Mouse (Mus musculus): ENCODE measurements around the gene Anxa6. TPM values are rescaled to one million over a fixed set of nuclear protein-coding genes. Genes with fewer than 3 reads are reported as not detected.
A peak's percentile ranks its signal among the peaks of the same experiment; 100 is the strongest.

Gene Anxa6
- total and polyA plus RNA-seq, 2 experiments from 2014 or later: 37.6 to 51.5 TPM

DNA sequence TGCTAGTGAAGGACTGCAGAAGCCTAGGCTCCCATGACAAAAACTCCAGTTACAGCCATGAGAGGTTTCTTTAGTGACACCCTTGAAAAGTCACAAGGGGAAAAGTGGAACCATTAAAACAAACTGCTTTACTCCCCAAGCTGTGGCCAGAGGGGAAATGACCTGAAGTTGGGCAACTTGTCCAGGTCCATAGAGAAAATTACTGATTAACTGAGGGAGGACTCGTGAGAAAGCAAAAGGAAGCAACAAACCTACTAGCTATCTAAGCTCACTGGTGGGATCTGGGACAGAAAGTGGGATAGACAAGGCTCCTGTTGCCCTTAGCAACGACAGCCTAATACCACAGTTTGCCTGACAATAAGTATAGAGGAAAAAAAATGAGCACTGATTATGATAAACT, 4.7 kb downstream of the Anxa6 start:
- Histone ChIP-seq H3K9me3 (ENCODE audit: low read length) (no peaks in the 10 kb centered on the region), H3K27me3 (ENCODE audit: insufficient read depth, low read length) (no peaks in the 10 kb centered on the region), H3K4me3 (ENCODE audit: low read depth, low read length) (no peak overlapping the region), H3K4me1 (ENCODE audit: insufficient read depth, low read length) (peaks cover 7% of the 10 kb centered on the region), H3K9ac (replicated peaks; ENCODE audit: low read length, poor library complexity, severe bottlenecking) (no peak overlapping the region), H3K4me2 (ENCODE audit: low read depth, low read length, poor library complexity, severe bottlenecking) (no peak overlapping the region), H3K36me3 (ENCODE audit: insufficient read depth, low read length) (no peaks in the 10 kb centered on the region), H3K27ac (ENCODE audit: low read depth, low read length) (no peak overlapping the region)
- TF ChIP-seq CTCF (IDR thresholded peaks at IDR 0.05): no peak
- no peak for ATAC-seq (ENCODE audit: low FRiP score)
- DNase-seq (ENCODE audit: low spot score): no peak
- 67% methylated on average over 2 of the region's 2 CpGs for WGBS

DNA sequence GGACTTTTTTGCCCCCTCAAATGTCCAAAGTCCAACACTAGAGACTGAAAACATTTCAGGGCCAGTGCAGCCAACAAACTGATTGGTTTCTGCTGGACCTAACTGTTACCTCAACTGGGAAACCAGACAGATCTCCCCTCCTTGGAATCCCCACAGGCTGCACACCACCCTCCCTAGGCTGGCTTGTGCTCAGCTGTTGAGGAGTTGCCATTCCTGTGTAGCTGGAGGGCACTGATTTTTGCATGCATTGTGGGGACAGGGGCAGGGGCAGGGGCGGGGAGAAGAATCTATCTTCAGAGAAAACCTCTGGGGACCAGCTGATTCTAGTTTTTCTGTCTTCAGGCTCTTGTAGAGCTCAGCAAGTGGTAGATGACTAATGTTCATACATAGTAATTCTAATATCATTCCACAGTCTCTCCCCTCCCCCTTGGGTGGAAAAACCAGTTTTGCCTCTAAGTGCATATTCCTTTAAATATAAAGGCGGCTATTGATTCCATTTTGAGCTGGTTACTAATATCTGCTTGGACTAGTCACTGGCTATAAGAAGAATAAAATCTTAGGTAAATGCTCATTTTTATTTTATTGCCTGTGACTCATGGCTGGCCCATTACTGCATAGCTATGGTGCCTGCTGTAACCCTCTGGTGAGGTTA, 5.9 kb downstream of the Anxa6 start:
- ATAC-seq (ENCODE audit: low FRiP score): no peak
- no peak overlapping the region for H3K27ac ChIP-seq (ENCODE audit: low read depth, low read length)

DNA sequence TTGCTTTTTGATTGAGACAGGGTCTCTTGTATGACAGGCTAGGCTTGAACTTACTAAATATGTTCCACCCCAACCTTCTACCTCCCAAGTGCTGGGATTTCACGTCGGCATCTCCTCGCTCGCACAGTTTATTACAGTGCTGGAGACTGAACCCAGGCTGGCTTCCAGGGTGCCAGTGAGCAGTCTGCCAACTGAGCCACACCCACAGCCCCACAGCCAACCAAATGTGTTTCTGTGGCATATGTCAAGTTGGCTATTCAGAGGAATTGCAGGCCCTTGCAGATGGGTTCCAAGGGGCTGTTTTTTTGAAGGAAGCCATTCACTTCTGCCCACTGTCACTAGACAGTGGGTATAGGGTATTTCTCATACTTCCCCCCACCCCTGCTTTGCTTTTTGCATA, 7.3 kb downstream of the Anxa6 start:
- H3K4me2 ChIP-seq (ENCODE audit: low read depth, low read length, poor library complexity, severe bottlenecking): no peak overlapping the region
- ATAC-seq (ENCODE audit: low FRiP score) (no peak), DNase-seq (ENCODE audit: low spot score) (no peak)
- no peaks in the 10 kb centered on the region for H3K27me3 ChIP-seq (ENCODE audit: insufficient read depth, low read length)
- 71% methylated on average over 4 of the region's 4 CpGs for WGBS
- TF ChIP-seq CTCF (IDR thresholded peaks at IDR 0.05): no peak
- H3K4me3 ChIP-seq (ENCODE audit: low read depth, low read length): no peak overlapping the region
- H3K4me1 ChIP-seq (ENCODE audit: insufficient read depth, low read length): peaks cover 17% of the 10 kb centered on the region
- H3K36me3 ChIP-seq (ENCODE audit: insufficient read depth, low read length): no peaks in the 10 kb centered on the region
- no peaks in the 10 kb centered on the region for H3K9me3 ChIP-seq (ENCODE audit: low read length)
- no peak overlapping the region for H3K9ac ChIP-seq (replicated peaks; ENCODE audit: low read length, poor library complexity, severe bottlenecking)
- H3K27ac ChIP-seq (ENCODE audit: low read depth, low read length): no peak overlapping the region

More for the DNA sequence above, 5.9 kb downstream of the Anxa6 start:
- H3K27me3 ChIP-seq (ENCODE audit: insufficient read depth, low read length): no peaks in the 10 kb centered on the region
- no peaks in the 10 kb centered on the region for H3K36me3 ChIP-seq (ENCODE audit: insufficient read depth, low read length)
- peaks cover 17% of the 10 kb centered on the region for H3K4me1 ChIP-seq (ENCODE audit: insufficient read depth, low read length)
- no peak for TF ChIP-seq CTCF (IDR thresholded peaks at IDR 0.05)
- H3K9me3 ChIP-seq (ENCODE audit: low read length): no peaks in the 10 kb centered on the region
- H3K4me2 ChIP-seq (ENCODE audit: low read depth, low read length, poor library complexity, severe bottlenecking): no peak overlapping the region
- DNase-seq (ENCODE audit: low spot score): no peak
- H3K4me3 ChIP-seq (ENCODE audit: low read depth, low read length): no peak overlapping the region
- 76% methylated on average over 2 of the region's 2 CpGs for WGBS
- H3K9ac ChIP-seq (replicated peaks; ENCODE audit: low read length, poor library complexity, severe bottlenecking): no peak overlapping the region

- H3K9ac ChIP-seq (replicated peaks; ENCODE audit: low read length, poor library complexity, severe bottlenecking): no peak overlapping the region
- DNase-seq (ENCODE audit: low spot score) (no peak), ATAC-seq (ENCODE audit: low FRiP score) (peak; percentile 22; the same call in 1 of the 2 replicates)
- H3K4me3 ChIP-seq (ENCODE audit: low read depth, low read length): no peak overlapping the region
- peaks cover 17% of the 10 kb centered on the region for H3K4me1 ChIP-seq (ENCODE audit: insufficient read depth, low read length)
- H3K36me3 ChIP-seq (ENCODE audit: insufficient read depth, low read length): no peaks in the 10 kb centered on the region
- no peaks in the 10 kb centered on the region for H3K9me3 ChIP-seq (ENCODE audit: low read length)
- H3K27me3 ChIP-seq (ENCODE audit: insufficient read depth, low read length): no peaks in the 10 kb centered on the region
- H3K27ac ChIP-seq (ENCODE audit: low read depth, low read length): peak overlapping the region; percentile 81
- no peak overlapping the region for H3K4me2 ChIP-seq (ENCODE audit: low read depth, low read length, poor library complexity, severe bottlenecking)
- WGBS: 67% methylated on average over 3 of the region's 3 CpGs
- no peak for TF ChIP-seq CTCF (IDR thresholded peaks at IDR 0.05)
Observed at GRCm38 (mm10) chr11:55023583-55023982, 9.7 kb downstream of the Anxa6 start.

DNA sequence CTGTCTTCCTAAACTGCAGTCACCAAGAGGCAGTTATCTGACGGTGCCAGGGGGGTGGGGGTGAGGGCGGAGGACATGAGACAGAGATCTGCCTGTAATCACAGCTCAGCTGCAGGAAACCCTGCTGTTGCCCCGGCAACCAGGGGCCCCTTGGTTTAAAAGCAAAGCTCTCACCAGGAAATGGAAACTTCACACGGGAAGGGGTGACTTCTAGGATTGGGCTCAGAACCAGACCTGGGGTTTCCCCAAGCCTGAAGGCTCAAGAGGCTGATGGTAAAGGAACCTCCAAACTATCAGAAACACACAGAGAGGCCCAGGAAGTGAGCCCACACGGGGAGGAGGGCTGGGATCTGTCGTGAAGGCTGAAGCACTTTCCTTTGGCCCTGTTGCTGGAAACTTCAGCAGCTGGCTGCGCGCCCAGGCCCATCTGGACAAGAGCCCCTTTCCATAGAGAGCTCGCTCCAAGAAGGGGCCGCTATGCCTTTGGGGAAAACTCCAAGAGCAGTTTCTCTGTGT, 10.1 kb downstream of the Anxa6 start:
- H3K36me3 ChIP-seq (ENCODE audit: insufficient read depth, low read length): no peaks in the 10 kb centered on the region
- H3K9me3 ChIP-seq (ENCODE audit: low read length): no peaks in the 10 kb centered on the region
- peak; percentile 89 for DNase-seq (ENCODE audit: low spot score)
- no peaks in the 10 kb centered on the region for H3K27me3 ChIP-seq (ENCODE audit: insufficient read depth, low read length)
- WGBS: 8% methylated on average over 10 of the region's 10 CpGs
- TF ChIP-seq CTCF (IDR thresholded peaks at IDR 0.05): no peak
- no peak overlapping the region for H3K9ac ChIP-seq (replicated peaks; ENCODE audit: low read length, poor library complexity, severe bottlenecking)
- H3K27ac ChIP-seq (ENCODE audit: low read depth, low read length): peak overlapping the region; percentile 81
- no peak overlapping the region for H3K4me3 ChIP-seq (ENCODE audit: low read depth, low read length)
- ATAC-seq (ENCODE audit: low FRiP score): peak; percentile 85
- H3K4me1 ChIP-seq (ENCODE audit: insufficient read depth, low read length): peaks cover 17% of the 10 kb centered on the region
- peak overlapping the region; percentile 20; the same call in 1 of the 2 replicates for H3K4me2 ChIP-seq (ENCODE audit: low read depth, low read length, poor library complexity, severe bottlenecking)

GRCm38 (mm10) chr11:55022508-55022907, 10.7 kb downstream of the Anxa6 start:
- Histone ChIP-seq H3K9me3 (ENCODE audit: low read length) (no peaks in the 10 kb centered on the region), H3K27me3 (ENCODE audit: insufficient read depth, low read length) (no peaks in the 10 kb centered on the region), H3K36me3 (ENCODE audit: insufficient read depth, low read length) (no peaks in the 10 kb centered on the region), H3K4me2 (ENCODE audit: low read depth, low read length, poor library complexity, severe bottlenecking) (peak overlapping the region; percentile 1; the same call in 1 of the 2 replicates), H3K4me1 (ENCODE audit: insufficient read depth, low read length) (peaks cover 17% of the 10 kb centered on the region), H3K4me3 (ENCODE audit: low read depth, low read length) (no peak overlapping the region), H3K9ac (replicated peaks; ENCODE audit: low read length, poor library complexity, severe bottlenecking) (no peak overlapping the region), H3K27ac (ENCODE audit: low read depth, low read length) (peak overlapping the region; percentile 81)
- no peak for DNase-seq (ENCODE audit: low spot score)
- 53% methylated on average over 5 of the region's 5 CpGs for WGBS
- no peak for ATAC-seq (ENCODE audit: low FRiP score)
- no peak for TF ChIP-seq CTCF (IDR thresholded peaks at IDR 0.05)
